Mouse (Mus musculus): ENCODE measurements around the gene Prune1.

The Prune1 gene

DNA sequence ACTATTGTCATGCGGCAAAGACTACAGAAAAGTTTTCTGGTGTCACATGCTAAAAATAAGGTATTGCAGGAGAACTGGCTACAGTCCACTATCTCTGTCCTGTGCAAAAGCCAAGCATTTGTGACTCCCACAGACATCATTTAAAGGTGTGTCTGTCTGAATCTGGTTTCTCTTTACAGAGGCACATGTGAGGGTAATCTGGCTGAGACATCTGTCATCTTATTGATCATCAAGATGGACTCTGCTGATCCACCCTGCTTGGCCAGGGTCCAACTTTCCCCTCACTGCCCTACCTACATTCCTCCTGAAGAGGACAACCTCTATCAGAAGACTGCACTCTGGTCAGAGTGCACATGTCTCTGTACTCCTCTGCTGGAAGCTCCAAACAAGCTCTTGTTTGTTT, 4.7 kb downstream of the Prune1 start:
- no peak for DNase-seq (ENCODE audit: low spot score in 2 of 2)

- no peak for DNase-seq (ENCODE audit: low spot score in 2 of 2)
These were observed 5.4 kb downstream of the Prune1 start for GRCm38 (mm10) chr3:95276428-95276934.

DNA sequence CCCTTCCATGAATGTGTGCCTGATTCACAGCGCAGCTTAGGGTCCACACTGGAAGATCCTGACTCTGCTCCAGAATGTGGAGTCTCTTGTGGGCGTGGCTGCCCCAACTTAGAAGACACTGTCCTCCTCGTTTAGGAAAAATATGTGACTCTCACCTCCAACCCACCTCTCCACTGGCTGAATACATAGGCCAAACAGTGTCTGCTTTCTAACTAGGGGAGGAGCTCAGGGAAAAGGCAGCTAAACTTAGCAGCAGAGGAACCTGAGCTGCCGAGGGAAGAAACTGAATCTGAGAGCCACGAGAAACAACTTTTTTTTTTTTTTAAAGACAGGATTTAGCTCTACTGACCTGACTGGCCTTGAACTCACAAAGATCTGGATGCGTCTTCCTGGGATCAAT, 6.7 kb downstream of the Prune1 start:
- no peak for DNase-seq (ENCODE audit: low spot score in 2 of 2)

DNA sequence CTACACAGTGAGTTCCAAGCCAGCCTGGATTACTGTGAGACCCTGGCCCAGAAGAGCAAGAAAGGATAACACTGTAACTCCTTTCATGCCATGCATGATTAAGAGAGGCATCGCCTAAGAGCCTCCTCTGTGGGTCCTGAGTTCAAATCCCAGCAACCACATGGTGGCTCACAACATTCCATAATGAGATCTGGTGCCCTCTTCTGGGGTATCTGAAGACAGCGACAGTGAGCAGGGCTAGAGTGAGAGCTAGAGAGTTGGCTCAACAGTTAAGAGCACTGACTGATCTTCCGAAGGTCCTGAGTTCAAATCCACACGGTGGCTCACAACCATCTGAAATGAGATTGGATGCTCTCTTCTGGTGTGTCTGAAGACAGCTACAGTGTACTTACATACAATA, 7.4 kb downstream of the Prune1 start:
- DNase-seq (ENCODE audit: low spot score in 2 of 2): no peak

DNA sequence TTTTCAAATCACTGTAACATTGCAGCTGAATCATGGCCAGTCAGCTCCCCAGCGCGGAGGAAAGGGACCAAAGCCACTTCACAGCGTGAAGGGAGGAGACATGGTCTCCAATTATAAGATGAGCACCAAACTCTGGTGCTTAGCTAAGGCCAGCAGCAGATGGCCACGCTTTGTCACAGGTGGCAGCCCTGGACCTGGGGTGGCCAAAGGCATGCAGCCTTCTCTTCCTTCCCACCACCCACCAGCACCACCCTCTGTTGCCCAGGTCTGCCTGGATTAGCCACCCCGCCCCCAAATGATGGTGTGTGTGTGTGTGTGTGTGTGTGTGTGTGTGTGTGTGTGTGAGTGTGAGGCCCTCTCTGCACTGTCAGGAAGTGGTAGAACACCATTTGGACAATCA, 8.4 kb downstream of the Prune1 start:
- no peak for DNase-seq (ENCODE audit: low spot score in 2 of 2)

DNA sequence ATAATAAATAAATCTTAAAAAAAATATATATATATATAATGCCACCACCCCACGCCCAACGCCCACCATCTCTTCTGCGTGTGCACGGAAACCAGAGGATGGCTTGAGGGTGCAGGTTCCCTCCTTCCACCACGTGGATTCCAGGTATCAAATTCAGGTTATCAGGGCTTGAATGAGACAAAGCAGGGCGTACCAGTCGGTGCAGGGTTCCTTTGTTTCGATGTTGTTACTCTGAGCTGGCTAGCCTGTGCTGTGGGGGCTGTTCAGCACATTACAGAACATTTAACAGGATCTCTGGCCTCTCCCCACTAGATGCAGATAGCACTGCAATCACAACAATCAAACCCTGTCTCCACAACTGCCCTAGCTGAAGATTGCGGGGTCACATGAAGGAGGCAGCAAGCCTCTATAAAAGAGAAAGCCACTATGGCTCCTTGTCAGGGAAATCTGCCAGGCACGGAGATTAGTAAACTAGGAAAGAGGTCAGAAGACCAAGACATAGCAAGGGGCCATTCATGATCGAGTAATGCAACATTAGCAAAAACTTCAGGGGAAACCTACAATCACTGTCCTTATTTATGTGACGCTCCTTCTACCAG, 11.0 kb downstream of the Prune1 start:
- no peak for DNase-seq (ENCODE audit: low spot score in 2 of 2)

GRCm38 (mm10) chr3:95269789-95270188, 12.1 kb downstream of the Prune1 start:
- no peak for DNase-seq (ENCODE audit: low spot score in 2 of 2)

DNA sequence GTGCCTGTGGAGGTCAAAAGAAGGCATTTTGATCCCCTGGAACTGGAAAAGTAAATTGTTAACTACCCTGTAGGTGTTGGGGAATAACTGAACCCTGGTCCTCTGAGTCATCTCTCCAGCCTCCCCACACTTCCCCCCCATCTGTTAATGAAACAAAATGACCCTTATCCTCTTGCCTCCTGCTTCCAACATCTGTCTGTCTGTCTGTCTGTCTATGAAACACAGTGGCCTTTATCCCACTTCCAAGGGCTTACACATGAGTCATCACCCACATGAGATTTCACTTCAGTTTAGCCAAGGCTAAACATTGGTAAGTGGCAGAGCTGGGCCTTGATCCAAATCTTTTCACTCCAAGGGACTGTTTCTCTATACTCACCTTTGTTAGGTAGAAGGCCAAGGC, 14.0 kb downstream of the Prune1 start:
- DNase-seq (ENCODE audit: low spot score in 2 of 2): no peak

- DNase-seq (ENCODE audit: low spot score in 2 of 2): no peak
These were observed 15.8 kb downstream of the Prune1 start for GRCm38 (mm10) chr3:95266052-95266451.

GRCm38 (mm10) chr3:95264724-95265123, 17.2 kb downstream of the Prune1 start:
- no peak for DNase-seq (ENCODE audit: low spot score in 2 of 2)

- peak; percentile 51 to 55 for DNase-seq (ENCODE audit: low spot score in 2 of 2)
These were observed 18.7 kb downstream of the Prune1 start for GRCm38 (mm10) chr3:95263089-95263739.

DNA sequence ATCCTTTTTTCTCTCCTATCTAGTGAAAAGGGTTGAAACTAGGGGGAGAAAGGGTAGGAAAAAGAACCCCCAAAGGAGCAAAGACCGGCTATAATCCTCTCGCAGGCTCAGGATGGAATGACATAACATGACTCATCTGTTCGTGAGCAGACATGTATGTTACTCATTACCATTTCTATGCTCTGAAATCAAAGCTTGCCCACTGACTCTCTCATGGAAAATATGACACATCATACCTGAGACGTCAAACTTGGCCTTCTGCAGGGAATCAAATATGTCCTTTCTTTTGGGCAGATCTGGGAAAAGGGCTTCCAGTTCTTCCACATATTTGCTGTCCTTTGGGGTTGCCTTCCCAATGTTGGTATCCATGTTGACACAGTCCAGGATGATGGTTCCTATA, 19.9 kb downstream of the Prune1 start:
- no peak for DNase-seq (ENCODE audit: low spot score in 2 of 2)

- no peak for DNase-seq (ENCODE audit: low spot score in 2 of 2)
These were observed 24.9 kb downstream of the Prune1 start for GRCm38 (mm10) chr3:95256931-95257330.

GRCm38 (mm10) chr3:95250783-95251424, 31.0 kb downstream of the Prune1 start, which contains the start of gene Bnipl:
Gene Bnipl (minus strand): TSS chr3:95251193.
- no peak for DNase-seq (ENCODE audit: low spot score in 2 of 2)

DNA sequence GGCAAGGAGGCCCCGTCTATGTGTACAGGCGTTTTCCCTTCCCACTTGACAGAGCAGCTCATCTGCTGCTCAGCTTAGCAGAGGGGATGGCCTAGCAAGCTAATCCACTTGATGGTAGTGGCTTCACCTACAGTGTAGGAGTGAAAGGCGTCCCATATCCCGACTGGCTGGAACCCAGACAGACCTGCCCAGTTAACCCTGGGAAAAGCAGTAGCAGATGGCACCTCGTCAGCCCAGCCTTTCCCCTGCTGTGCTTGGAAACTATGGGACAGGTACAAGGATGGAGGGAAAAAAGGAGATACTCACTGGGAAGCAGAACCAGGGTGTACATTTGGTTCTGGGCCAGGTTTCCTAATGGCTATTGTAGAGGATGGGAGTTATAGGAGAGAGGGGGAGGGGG, 31.5 kb downstream of the Prune1 start:
- DNase-seq (ENCODE audit: low spot score in 2 of 2): no peak

DNA sequence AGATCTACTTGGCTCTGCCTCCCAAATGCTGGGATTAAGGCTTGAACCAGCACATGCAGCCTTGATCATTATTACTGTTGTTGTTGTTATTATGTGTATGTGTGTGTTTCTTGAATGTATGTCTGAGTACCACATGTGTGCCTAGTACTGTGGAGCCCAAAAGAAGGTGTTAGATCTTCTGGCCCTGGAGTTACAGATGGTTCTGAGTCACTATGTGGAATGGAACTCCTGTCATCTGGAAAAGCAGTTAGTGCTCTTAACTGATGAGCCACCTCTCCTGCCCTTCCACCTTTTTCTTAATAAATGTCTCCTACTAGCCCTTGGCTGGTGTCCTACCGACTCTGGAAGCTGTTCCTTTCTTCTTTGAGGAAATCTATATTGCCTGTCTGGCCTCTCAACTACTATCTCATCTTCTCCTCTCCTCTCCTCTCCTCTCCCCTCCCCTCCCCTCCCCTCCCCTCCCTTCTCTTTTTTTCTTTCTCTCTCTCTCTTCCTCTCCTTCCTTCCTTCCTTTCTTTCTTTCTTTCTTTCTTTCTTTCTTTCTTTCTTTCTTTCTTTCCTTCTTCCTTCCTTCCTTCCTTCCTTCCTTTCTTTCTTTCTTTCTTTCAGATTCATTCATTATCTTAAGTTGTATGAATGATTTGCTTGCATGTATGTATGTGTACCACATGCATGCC, 34.1 kb downstream of the Prune1 start:
- DNase-seq (ENCODE audit: low spot score in 2 of 2): no peak

- no peak for DNase-seq (ENCODE audit: low spot score in 2 of 2)
These were observed 35.2 kb downstream of the Prune1 start for GRCm38 (mm10) chr3:95246465-95247231.

DNA sequence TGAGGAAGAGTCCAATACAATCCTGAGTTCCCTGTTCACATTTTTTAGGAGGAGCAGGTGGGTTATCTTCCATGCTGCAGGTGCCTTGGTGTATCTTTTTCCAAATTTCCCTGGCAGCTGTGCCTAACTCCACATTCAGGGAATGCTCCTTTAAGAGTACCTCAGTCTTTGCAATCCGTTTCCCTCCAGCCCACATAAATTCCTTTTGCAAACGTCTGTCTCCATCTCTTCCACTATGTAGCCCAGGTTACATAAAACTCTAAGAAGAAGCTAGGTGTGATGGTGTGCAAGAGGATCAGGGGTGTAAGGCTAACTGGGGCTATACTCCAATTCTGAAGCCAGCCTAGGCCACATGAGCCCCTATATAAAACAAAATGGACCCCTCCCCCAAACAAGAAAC, 38.8 kb downstream of the Prune1 start:
- DNase-seq (ENCODE audit: low spot score in 2 of 2): no peak

- no peak for DNase-seq (ENCODE audit: low spot score in 2 of 2)
These were observed 40.4 kb downstream of the Prune1 start, which contains the start of gene Gm128 for GRCm38 (mm10) chr3:95241498-95241897. Gene Gm128 (minus strand): TSS chr3:95241598.

DNA sequence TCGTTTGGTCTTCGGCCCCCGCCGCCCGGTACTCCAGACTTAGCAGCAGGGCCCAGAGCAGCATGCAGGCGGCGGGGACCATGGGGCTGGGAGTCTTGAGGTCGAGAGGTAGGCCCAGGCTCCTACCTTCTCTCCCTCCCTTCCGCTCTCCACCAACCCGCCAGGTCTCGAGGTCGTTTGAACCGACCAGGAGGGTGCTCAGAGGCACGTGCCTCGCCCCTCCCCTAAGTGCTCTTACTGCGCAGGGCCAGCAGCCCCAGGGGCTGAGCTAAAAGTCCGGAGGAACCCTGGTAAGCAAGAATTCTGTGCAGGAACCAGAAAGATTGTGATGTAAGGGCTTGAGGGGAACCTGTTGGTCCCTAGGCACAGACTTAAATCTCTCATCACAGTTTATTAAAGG, 41.0 kb downstream of the Prune1 start:
- no peak for DNase-seq (ENCODE audit: low spot score in 2 of 2)

- DNase-seq (ENCODE audit: low spot score in 2 of 2): no peak
These were observed 41.9 kb downstream of the Prune1 start for GRCm38 (mm10) chr3:95239971-95240370.

GRCm38 (mm10) chr3:95239022-95239421, 42.9 kb downstream of the Prune1 start:
- no peak for DNase-seq (ENCODE audit: low spot score in 2 of 2)

All from frontal cortex, postnatal 14 days (tissue).